Mouse (Mus musculus) liver, embryonic 13.5 days (tissue): Measurements from ENCODE around the gene Disc1. TPM values are rescaled to one million over a fixed set of nuclear protein-coding genes. Genes with fewer than 3 reads are reported as not detected.

Experiments
- ATAC-seq: fragments of 200-750 bp; cut with Nextera tagmentation; 2 replicates; pipeline ENCODE4 v1.8.0; 2017; ENCODE audit warnings: low read depth, mild to moderate bottlenecking, moderate number of reproducible peaks, moderate library complexity
- DNase-seq: peaks from one replicate; pipeline ENCODE4 v3.0.0; 2022
- H3K27ac ChIP-seq: fragments of 300-500 bp; sonication (generic); 2 replicates; pipeline ENCODE4 v1.5.1; 2015; ENCODE audit warnings: moderate library complexity, mild to moderate bottlenecking, inconsistent platforms
- H3K27me3 ChIP-seq: fragments of 300-500 bp; sonication (generic); 2 replicates; pipeline ENCODE4 v1.6.1; 2015; ENCODE audit warnings: mild to moderate bottlenecking, inconsistent platforms
- H3K36me3 ChIP-seq: fragments of 300-500 bp; sonication (generic); 2 replicates; pipeline ENCODE4 v1.6.1; 2015; ENCODE audit warnings: mild to moderate bottlenecking, inconsistent platforms
- H3K4me1 ChIP-seq: fragments of 300-500 bp; sonication (generic); replicated peaks from 2 replicates; pipeline ENCODE4 v1.6.1; 2015; ENCODE audit warnings: inconsistent platforms
- H3K4me2 ChIP-seq: fragments of 300-500 bp; sonication (generic); 2 replicates; pipeline ENCODE4 v1.6.1; 2015; ENCODE audit warnings: inconsistent platforms, mild to moderate bottlenecking, moderate library complexity
- H3K4me3 ChIP-seq: fragments of 300-500 bp; sonication (generic); replicated peaks from 2 replicates; pipeline ENCODE4 v1.5.1; 2015; ENCODE audit warnings: mild to moderate bottlenecking, inconsistent platforms
- H3K9ac ChIP-seq: fragments of 300-500 bp; sonication (generic); 2 replicates; pipeline ENCODE4 v1.6.1; 2015; ENCODE audit warnings: mild to moderate bottlenecking, inconsistent platforms
- H3K9me3 ChIP-seq: fragments of 300-500 bp; sonication (generic); replicated peaks from 2 replicates; pipeline ENCODE4 v1.6.1; 2016; ENCODE audit warnings: inconsistent platforms
- WGBS: fragments of 180-500 bp; shearing (Covaris S2); methylation state at CpG from one replicate; pipeline ENCODE4 v1.1.7; 2015; ENCODE audit not compliant: insufficient replicate concordance; 5-methylcytosine and 5-hydroxymethylcytosine counted together
- polyA plus RNA-seq: library from polyadenylated mRNA; unstranded; fragments of >200 nt; fragmentation: Nextera tagmentation; extraction: Ambion mirVana; gene quantifications from 2 replicates; pipeline ENCODE4 v1.2.1, GENCODE M21; 2015

Disc1 gene
- polyA plus RNA-seq, 1 experiment from 2014 or later = 0.33 TPM

DNA sequence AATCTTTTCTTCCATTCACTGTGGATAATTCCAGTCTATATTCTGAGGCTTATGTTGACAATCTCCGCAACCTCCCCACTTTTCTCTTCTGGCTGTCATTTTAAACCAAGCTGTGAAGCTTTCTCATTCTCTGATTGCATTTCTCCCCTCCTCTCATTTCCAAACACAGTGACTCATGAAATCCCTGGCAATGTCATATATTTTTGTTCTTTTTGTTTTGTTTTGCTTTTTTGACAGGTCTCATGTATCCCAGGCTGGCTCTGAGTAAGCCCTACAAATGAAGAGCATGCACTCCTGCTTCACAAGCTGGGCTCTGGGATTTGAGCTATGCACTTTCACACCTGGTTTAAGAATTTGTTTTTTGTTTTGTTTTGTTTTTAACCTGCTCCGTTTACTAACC, 225.2 kb downstream of the Disc1 start:
- ATAC-seq (no peak), DNase-seq (no peak)
- Histone ChIP-seq H3K9me3 (no peaks in the 10 kb centered on the region), H3K27me3 (0 out of 2 replicates have a peak, but pooled peaks cover 3% of the 10 kb centered on the region), H3K4me2 (no peak overlapping the region), H3K27ac (no peak overlapping the region), H3K4me1 (no peaks in the 10 kb centered on the region), H3K36me3 (no peaks in the 10 kb centered on the region), H3K9ac (no peak overlapping the region), H3K4me3 (no peak overlapping the region)
- WGBS = 73% methylated on average over 2 of the region's 2 CpGs

DNA sequence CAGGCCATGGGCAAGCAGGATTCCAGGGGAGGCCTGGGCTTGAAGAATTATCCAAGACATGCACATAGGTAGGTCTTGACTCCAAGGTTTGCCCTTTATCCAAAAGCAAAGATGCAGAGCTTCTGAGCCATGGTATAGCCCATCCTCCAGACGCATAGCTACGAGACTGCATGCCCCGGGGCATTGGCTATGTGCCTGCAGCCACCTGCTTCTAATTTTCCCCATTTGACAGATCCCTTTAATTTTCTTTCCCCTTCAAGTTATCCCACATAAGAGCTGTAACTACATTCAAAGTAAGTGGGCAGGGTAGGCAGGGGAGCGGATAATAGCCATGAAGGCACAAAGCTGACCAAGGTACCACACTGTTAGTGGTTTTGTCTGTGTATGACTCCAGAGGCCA, 225.9 kb downstream of the Disc1 start:
- Histone ChIP-seq H3K9ac (no peak overlapping the region), H3K36me3 (no peaks in the 10 kb centered on the region), H3K9me3 (no peaks in the 10 kb centered on the region), H3K27ac (no peak overlapping the region), H3K4me2 (no peak overlapping the region), H3K27me3 (0 out of 2 replicates have a peak, but pooled peaks cover 3% of the 10 kb centered on the region), H3K4me1 (no peaks in the 10 kb centered on the region), H3K4me3 (no peak overlapping the region)
- 68% methylated on average over 4 of the region's 4 CpGs for WGBS
- no peak for DNase-seq
- no peak for ATAC-seq

DNA sequence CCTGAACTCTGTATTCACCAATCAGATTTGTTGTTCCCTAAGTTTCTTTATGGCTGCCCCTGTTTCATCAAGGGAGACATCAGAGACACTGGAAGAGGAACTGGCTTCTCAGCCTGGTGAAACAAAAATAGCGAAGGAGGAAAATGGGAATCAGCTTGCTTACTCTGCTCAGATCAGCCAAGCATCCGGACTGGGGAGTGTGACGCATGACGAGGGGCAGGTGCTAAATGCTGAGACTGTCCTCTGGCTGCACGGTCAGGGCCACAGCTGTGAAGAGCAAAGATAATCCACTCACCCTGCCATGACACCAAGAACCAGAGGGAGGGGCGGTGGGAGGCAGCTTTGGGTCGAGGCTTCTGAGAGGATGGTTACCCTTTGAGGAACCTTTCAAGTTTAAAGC, 228.5 kb downstream of the Disc1 start:
- no peak overlapping the region for H3K4me2 ChIP-seq
- DNase-seq = no peak
- no peak for ATAC-seq
- H3K36me3 ChIP-seq = no peaks in the 10 kb centered on the region
- 29% methylated on average over 7 of the region's 7 CpGs for WGBS
- peaks cover 4% of the 10 kb centered on the region; the same call in 1 of the 2 replicates for H3K4me1 ChIP-seq
- no peak overlapping the region for H3K27ac ChIP-seq
- no peaks in the 10 kb centered on the region for H3K27me3 ChIP-seq
- no peak overlapping the region for H3K4me3 ChIP-seq
- H3K9ac ChIP-seq = no peak overlapping the region
- no peaks in the 10 kb centered on the region for H3K9me3 ChIP-seq

DNA sequence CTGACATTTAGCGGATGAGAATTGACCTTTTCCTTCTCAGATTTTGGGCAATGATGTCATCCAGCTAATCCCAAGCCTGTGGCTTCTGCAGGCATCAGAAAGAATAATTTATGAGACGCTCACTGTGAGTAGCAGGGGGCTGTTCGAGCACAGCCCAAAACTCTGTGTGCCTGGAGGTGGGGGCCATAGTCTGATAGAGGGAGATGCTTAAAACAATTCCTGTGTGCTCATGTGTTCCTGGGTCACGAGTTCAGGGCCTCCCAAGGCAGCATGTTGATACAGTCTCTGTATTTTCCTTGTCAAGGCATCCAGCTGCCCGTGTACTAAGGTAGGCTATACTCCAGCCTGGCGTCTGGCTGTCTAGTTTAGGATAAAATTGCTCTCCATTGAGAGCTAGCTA, 229.5 kb downstream of the Disc1 start:
- no peaks in the 10 kb centered on the region for H3K9me3 ChIP-seq
- H3K4me3 ChIP-seq = no peak overlapping the region
- DNase-seq (no peak), ATAC-seq (no peak)
- peaks cover 4% of the 10 kb centered on the region; the same call in 1 of the 2 replicates for H3K4me1 ChIP-seq
- H3K27me3 ChIP-seq = no peaks in the 10 kb centered on the region
- H3K27ac ChIP-seq = no peak overlapping the region
- H3K4me2 ChIP-seq = no peak overlapping the region
- 40% methylated on average over 6 of the region's 6 CpGs for WGBS
- H3K9ac ChIP-seq = no peak overlapping the region
- no peaks in the 10 kb centered on the region for H3K36me3 ChIP-seq

DNA sequence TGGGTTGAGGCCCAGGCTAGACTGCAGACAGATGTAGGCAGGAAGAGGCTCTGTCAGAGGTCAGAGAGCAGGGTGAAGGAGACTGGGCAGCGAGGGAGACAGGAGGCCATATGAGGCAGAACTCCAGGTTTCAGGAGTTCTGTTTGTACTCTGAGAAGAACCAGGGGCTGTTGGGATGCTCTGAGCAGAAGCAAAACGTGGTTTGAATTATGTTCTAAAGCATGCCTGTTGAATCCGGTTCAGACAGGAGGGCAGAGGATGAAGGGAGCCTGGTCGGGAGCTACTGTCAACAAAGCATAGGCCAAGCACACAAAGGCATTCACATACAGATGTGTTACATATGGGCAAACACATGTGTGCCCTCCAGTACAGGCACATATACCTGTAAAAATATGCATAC, 230.9 kb downstream of the Disc1 start:
- no peak overlapping the region for H3K4me2 ChIP-seq
- H3K36me3 ChIP-seq = no peaks in the 10 kb centered on the region
- no peak overlapping the region for H3K27ac ChIP-seq
- no peak for DNase-seq
- 52% methylated on average over 4 of the region's 4 CpGs for WGBS
- no peak for ATAC-seq
- peaks cover 4% of the 10 kb centered on the region; the same call in 1 of the 2 replicates for H3K4me1 ChIP-seq
- H3K9ac ChIP-seq = no peak overlapping the region
- no peaks in the 10 kb centered on the region for H3K27me3 ChIP-seq
- no peaks in the 10 kb centered on the region for H3K9me3 ChIP-seq
- H3K4me3 ChIP-seq = no peak overlapping the region

DNA sequence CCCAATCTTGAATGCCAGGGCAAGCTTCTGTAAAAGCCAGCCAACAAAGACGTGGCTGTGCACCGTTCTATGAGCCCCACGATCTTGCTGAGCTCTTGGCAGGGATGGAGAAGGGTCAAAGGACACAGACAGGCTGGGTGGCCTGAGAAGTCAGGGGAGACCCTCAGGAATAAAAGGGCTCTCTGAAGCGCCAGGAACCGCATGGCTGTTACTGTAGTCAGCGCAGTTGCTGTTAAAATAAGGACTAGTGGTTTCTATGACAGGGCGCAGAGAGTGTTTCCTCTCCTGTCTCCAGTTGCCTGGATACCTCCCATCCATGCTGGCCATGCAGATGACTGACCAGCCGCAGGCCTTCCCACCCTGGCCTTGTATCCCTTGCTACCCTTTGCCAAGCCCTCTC, 231.4 kb downstream of the Disc1 start:
- ATAC-seq (no peak), DNase-seq (no peak)
- 68% methylated on average over 8 of the region's 8 CpGs for WGBS
- Histone ChIP-seq H3K4me2 (no peak overlapping the region), H3K27me3 (no peaks in the 10 kb centered on the region), H3K4me1 (peaks cover 4% of the 10 kb centered on the region; the same call in 1 of the 2 replicates), H3K36me3 (no peaks in the 10 kb centered on the region), H3K27ac (no peak overlapping the region), H3K9ac (no peak overlapping the region), H3K4me3 (no peak overlapping the region), H3K9me3 (no peaks in the 10 kb centered on the region)

DNA sequence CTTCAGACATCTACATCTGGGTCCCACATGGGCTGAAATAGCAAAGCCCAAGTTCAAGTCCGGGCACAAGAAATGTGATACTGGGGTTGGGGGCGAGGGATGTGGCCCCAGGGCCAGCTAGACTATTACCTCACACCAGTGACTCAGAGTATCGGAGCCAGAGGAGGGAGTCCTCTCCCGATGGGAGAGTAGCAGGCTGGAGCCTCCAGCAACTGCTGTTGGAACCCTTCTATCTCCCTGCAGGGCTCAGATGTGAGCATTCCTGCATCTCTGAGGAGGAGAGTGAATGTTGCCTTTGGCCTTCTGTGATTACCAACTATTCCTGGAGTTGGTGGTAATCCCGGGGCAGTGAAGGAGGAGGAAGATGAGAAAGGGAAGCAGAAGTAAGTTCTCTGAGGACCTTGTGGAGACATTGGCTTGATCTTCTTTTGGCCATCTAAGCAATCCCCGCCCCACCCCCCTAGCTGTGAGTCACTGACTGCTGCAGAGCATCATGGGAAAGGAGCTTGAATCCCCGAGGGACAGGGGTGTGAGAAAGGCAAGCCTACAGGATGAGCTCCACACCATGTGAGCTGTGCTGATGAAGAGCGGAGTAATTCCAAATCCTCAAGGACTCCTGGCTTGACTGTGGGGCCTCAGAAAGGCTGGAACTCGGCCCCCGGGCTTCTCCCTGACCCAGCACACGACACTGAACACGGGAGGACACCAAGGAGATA, 232.1 kb downstream of the Disc1 start:
- DNase-seq (no peak), ATAC-seq (no peak)
- peaks cover 4% of the 10 kb centered on the region; the same call in 1 of the 2 replicates for H3K4me1 ChIP-seq
- H3K9ac ChIP-seq = no peak overlapping the region
- no peak overlapping the region for H3K4me2 ChIP-seq
- no peaks in the 10 kb centered on the region for H3K36me3 ChIP-seq
- no peak overlapping the region for H3K27ac ChIP-seq
- no peaks in the 10 kb centered on the region for H3K27me3 ChIP-seq
- no peak overlapping the region for H3K4me3 ChIP-seq
- WGBS = 41% methylated on average over 12 of the region's 12 CpGs
- H3K9me3 ChIP-seq = no peaks in the 10 kb centered on the region

DNA sequence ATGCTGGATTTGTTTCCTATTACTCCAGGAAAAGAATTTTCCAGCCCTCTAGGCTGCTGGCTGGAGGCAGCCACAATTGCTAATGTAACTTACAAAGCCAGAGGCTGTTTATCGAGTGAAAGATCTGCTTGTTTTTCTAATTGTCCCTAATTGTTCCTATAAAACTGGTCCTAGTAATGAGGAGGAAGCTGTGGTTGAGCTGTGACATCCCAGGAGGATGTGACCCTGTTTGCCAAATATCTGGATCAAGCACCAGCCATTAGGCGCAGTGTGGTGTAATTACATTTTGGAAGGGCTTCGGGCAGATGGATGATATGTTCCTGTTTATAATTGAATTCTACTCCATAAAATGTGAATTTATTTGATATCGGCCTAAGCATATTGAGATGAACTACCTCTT, 233.3 kb downstream of the Disc1 start:
- WGBS = 59% methylated on average over 4 of the region's 4 CpGs
- ATAC-seq (no peak), DNase-seq (no peak)
- Histone ChIP-seq H3K4me3 (no peak overlapping the region), H3K4me1 (peaks cover 4% of the 10 kb centered on the region; the same call in 1 of the 2 replicates), H3K27ac (no peak overlapping the region), H3K27me3 (no peaks in the 10 kb centered on the region), H3K4me2 (no peak overlapping the region), H3K9ac (no peak overlapping the region), H3K36me3 (no peaks in the 10 kb centered on the region), H3K9me3 (no peaks in the 10 kb centered on the region)

DNA sequence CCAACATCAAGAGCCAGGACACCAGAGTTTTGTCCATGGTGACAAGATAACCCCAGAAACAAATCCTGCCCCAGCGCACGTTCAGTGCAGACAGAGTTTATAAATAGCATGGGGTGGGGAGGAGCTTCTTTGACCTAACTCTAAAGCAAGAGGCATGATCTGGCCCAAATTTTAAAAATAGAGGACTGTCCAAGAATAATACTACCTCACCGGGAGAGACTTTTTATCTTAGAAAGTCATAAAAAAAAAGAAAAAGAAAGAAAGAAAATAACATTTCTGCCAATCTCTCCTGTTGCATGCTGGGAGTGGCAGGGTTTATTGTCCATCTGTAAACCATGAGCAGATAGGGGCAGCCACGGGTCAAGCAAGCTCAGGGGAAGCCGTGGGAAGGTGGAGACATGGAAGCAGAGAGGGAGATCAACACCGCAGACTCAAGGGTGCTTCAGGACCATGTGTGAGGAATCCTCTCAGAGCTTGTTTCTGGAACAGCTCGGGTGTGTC, 233.9 kb downstream of the Disc1 start:
- Histone ChIP-seq H3K4me2 (no peak overlapping the region), H3K4me1 (peaks cover 4% of the 10 kb centered on the region; the same call in 1 of the 2 replicates), H3K9me3 (no peaks in the 10 kb centered on the region), H3K27ac (no peak overlapping the region), H3K9ac (no peak overlapping the region), H3K4me3 (no peak overlapping the region), H3K36me3 (no peaks in the 10 kb centered on the region), H3K27me3 (no peaks in the 10 kb centered on the region)
- ATAC-seq (no peak), DNase-seq (no peak)
- 41% methylated on average over 7 of the region's 7 CpGs for WGBS

DNA sequence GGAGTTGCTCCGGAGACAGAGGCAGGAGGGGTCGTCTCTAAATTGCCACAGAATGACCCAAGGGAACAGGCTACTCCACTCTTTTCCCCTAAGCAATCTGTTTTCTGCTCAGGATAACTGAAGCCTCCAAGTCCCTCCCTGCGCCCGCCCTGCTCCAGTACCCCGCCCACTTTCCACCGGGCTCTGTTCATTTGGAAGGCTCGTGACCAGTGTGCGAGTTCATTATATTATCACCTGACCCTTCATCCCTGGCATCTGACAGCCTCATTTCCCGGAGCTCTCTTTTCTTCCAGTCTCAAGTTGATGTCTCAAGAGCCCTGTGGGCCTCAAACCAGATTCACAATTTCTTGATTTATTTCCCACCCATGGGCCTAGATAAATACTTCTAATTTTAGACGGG, 237.5 kb downstream of the Disc1 start:
- no peak overlapping the region for H3K4me3 ChIP-seq
- ATAC-seq (no peak), DNase-seq (no peak)
- no peaks in the 10 kb centered on the region for H3K36me3 ChIP-seq
- no peak overlapping the region for H3K27ac ChIP-seq
- H3K4me2 ChIP-seq = no peak overlapping the region
- H3K4me1 ChIP-seq = peaks cover 2% of the 10 kb centered on the region; the same call in 1 of the 2 replicates
- no peak overlapping the region for H3K9ac ChIP-seq
- no peaks in the 10 kb centered on the region for H3K9me3 ChIP-seq
- no peaks in the 10 kb centered on the region for H3K27me3 ChIP-seq
- WGBS = 73% methylated on average over 10 of the region's 10 CpGs

DNA sequence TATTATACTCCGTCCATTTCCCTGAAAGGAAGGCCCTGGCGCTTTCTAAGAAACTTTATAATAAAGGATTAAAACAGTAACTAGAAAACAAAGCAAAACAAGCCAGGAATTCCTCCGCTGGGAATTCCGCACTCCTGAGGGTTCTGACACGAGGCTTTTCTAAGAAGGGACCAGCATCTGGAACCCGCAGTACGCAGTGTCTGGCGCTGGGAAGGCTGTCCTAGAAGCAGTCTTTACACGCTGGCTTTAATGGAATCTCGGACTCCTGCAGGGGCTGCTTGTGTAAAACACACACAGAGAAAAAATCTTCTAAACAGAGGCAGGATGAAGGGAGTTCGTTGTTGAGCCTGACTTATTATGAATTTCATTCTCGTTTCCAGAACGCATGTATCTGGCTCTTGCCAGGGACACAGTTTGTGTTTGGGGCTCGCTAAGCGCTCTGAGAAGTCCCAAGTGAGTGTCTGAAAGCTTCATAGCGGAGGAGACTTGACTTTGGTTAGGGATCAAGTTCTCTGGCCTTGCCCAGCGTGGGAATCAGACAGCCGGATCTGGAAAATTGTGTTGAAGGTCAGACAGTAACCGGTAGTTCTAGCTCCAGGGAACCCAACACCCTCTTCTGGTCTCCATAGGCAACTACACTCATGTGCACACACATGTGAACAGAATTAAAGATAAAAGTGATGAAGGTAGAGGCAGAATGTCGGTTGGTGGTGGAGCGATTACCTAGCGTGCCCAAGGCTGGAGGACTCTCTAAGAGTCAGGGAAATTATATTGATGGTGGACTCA, 238.1 kb downstream of the Disc1 start:
- no peak for ATAC-seq
- Histone ChIP-seq H3K27ac (no peak overlapping the region), H3K9me3 (no peaks in the 10 kb centered on the region), H3K4me1 (no peaks in the 10 kb centered on the region), H3K27me3 (no peaks in the 10 kb centered on the region), H3K4me3 (no peak overlapping the region), H3K36me3 (no peaks in the 10 kb centered on the region), H3K4me2 (no peak overlapping the region), H3K9ac (no peak overlapping the region)
- 80% methylated on average over 22 of the region's 22 CpGs for WGBS
- no peak for DNase-seq
